Mouse (Mus musculus): ENCODE data around the gene Col11a2. TPM values are rescaled to one million over a fixed set of nuclear protein-coding genes. Genes with fewer than 3 reads are reported as not detected.
A peak's percentile ranks its signal among the peaks of the same experiment; 100 is the strongest.
"Not testable (repeated sequence)": the region's sequence is repeated elsewhere in the genome, so short reads cannot be mapped to it uniquely, and the experiment has no call there.

Gene Col11a2
- polyA plus RNA-seq, 1 experiment from 2014 or later, result 4.4 TPM

GRCm38 (mm10) chr17:34000796-34001195 lies 38.4 kb upstream of the Col11a2 start:
- not testable (repeated sequence) for H3K4me1 ChIP-seq (ENCODE audit: control insufficient read depth, insufficient read depth, low read length); H3K9me3 ChIP-seq (replicated peaks; ENCODE audit: control insufficient read depth, low read length, poor library complexity, severe bottlenecking); H3K4me3 ChIP-seq (ENCODE audit: low read depth, low read length); H3K27ac ChIP-seq (ENCODE audit: low read length); H3K36me3 ChIP-seq (ENCODE audit: control insufficient read depth, insufficient read depth, low read length); H3K4me2 ChIP-seq (ENCODE audit: low read length); H3K9ac ChIP-seq (ENCODE audit: low read depth, low read length); ATAC-seq
- WGBS, result 57% methylated on average over 2 of the region's 2 CpGs
- peaks cover 13% of the 10 kb centered on the region; the same call in 1 of the 2 replicates for H3K27me3 ChIP-seq (ENCODE audit: control insufficient read depth, insufficient read depth, low read depth, low read length)

DNA sequence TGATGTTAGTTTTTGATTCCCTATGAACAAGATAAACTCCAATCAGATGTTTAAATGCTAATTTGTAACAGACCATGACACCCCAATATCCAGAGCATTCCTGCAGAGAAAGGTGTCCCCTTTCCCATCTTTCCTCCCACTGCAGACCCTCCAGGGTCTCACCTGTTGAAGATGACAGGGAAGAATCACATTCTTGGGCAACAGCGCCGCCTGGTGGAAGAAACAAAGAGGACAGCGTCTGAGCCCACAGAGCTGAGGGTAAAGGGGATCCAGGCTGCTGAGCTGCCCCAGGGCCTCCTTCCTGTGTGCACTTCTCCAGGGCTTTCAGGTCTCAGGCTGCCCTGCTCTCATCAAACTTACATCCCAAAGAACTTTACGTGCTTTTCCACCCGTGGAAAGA lies 35.8 kb upstream of the Col11a2 start:
- no peak for ATAC-seq
- WGBS, result 0% methylated on average over 5 of the region's 5 CpGs
- H3K27ac ChIP-seq (ENCODE audit: low read length), result no peak overlapping the region
- H3K27me3 ChIP-seq (ENCODE audit: control insufficient read depth, insufficient read depth, low read depth, low read length), result peaks cover 13% of the 10 kb centered on the region; the same call in 1 of the 2 replicates
- no peaks in the 10 kb centered on the region for H3K9me3 ChIP-seq (replicated peaks; ENCODE audit: control insufficient read depth, low read length, poor library complexity, severe bottlenecking)
- H3K4me2 ChIP-seq (ENCODE audit: low read length), result no peak overlapping the region
- no peak overlapping the region for H3K4me3 ChIP-seq (ENCODE audit: low read depth, low read length)
- peaks cover 4% of the 10 kb centered on the region; the same call in 1 of the 2 replicates for H3K4me1 ChIP-seq (ENCODE audit: control insufficient read depth, insufficient read depth, low read length)
- H3K36me3 ChIP-seq (ENCODE audit: control insufficient read depth, insufficient read depth, low read length), result no peaks in the 10 kb centered on the region
- H3K9ac ChIP-seq (ENCODE audit: low read depth, low read length), result no peak overlapping the region

DNA sequence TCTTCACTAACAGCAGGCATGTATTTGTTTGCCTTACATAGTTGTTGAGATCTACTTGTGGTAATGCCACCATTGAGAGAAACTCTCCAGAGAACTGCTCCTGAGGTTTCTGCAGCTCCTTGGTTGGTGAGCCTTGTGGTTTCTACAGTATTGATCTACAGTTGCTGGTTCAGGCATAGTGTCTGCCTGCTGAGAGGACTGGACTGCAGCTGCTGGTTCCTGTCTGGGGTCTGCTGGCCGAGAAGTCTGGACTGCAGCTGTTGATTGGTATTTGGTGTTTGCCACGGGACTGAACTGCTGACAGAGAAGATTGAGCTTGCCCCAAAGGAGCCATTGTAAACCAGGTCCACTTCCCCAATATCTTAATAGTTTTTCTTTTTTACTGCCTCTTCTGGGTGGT lies 32.7 kb upstream of the Col11a2 start:
- H3K9me3 ChIP-seq (replicated peaks; ENCODE audit: control insufficient read depth, low read length, poor library complexity, severe bottlenecking), result no peaks in the 10 kb centered on the region
- no peak overlapping the region for H3K27ac ChIP-seq (ENCODE audit: low read length)
- H3K36me3 ChIP-seq (ENCODE audit: control insufficient read depth, insufficient read depth, low read length), result no peaks in the 10 kb centered on the region
- no peaks in the 10 kb centered on the region for H3K4me1 ChIP-seq (ENCODE audit: control insufficient read depth, insufficient read depth, low read length)
- H3K9ac ChIP-seq (ENCODE audit: low read depth, low read length), result no peak overlapping the region
- H3K4me3 ChIP-seq (ENCODE audit: low read depth, low read length), result no peak overlapping the region
- H3K4me2 ChIP-seq (ENCODE audit: low read length), result no peak overlapping the region
- WGBS, result 69% methylated on average over 2 of the region's 2 CpGs
- ATAC-seq, result no peak
- no peaks in the 10 kb centered on the region; the same call in 1 of the 2 replicates for H3K27me3 ChIP-seq (ENCODE audit: control insufficient read depth, insufficient read depth, low read depth, low read length)

GRCm38 (mm10) chr17:34010156-34010555 lies 29.1 kb upstream of the Col11a2 start:
- H3K27ac ChIP-seq (ENCODE audit: low read length), result no peak overlapping the region
- H3K4me2 ChIP-seq (ENCODE audit: low read length), result no peak overlapping the region
- no peaks in the 10 kb centered on the region for H3K36me3 ChIP-seq (ENCODE audit: control insufficient read depth, insufficient read depth, low read length)
- no peak overlapping the region for H3K4me3 ChIP-seq (ENCODE audit: low read depth, low read length)
- no peaks in the 10 kb centered on the region for H3K27me3 ChIP-seq (ENCODE audit: control insufficient read depth, insufficient read depth, low read depth, low read length)
- no peaks in the 10 kb centered on the region for H3K4me1 ChIP-seq (ENCODE audit: control insufficient read depth, insufficient read depth, low read length)
- no peaks in the 10 kb centered on the region for H3K9me3 ChIP-seq (replicated peaks; ENCODE audit: control insufficient read depth, low read length, poor library complexity, severe bottlenecking)
- no peak for ATAC-seq
- H3K9ac ChIP-seq (ENCODE audit: low read depth, low read length), result no peak overlapping the region
- 90% methylated on average over 5 of the region's 5 CpGs for WGBS

DNA sequence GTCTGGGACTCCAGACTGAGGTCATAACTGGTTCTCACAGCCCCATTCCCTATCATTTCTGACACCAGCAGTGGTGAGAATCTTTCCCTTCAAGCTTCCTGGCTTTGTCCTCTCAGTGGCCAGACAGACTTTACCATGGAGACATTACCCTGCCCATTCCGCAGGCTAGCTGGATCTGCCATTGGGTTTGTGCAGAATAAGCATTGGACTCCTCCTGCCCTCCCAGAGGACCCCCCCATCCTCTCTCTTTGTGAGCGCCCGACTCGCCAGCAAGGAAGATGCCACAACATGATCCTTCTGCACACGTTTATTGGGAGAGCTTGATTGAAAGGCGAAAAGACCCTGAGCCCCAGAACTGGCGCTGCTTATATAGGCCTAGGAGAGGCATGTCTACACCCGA lies 25.8 kb upstream of the Col11a2 start:
- Histone ChIP-seq H3K4me1 (ENCODE audit: control insufficient read depth, insufficient read depth, low read length) (no peaks in the 10 kb centered on the region), H3K27ac (ENCODE audit: low read length) (no peak overlapping the region), H3K9ac (ENCODE audit: low read depth, low read length) (no peak overlapping the region), H3K4me2 (ENCODE audit: low read length) (no peak overlapping the region), H3K36me3 (ENCODE audit: control insufficient read depth, insufficient read depth, low read length) (no peaks in the 10 kb centered on the region), H3K27me3 (ENCODE audit: control insufficient read depth, insufficient read depth, low read depth, low read length) (no peaks in the 10 kb centered on the region), H3K9me3 (replicated peaks; ENCODE audit: control insufficient read depth, low read length, poor library complexity, severe bottlenecking) (no peaks in the 10 kb centered on the region), H3K4me3 (ENCODE audit: low read depth, low read length) (no peak overlapping the region)
- ATAC-seq, result no peak
- 93% methylated on average over 8 of the region's 8 CpGs for WGBS

- no peak overlapping the region for H3K9ac ChIP-seq (ENCODE audit: low read depth, low read length)
- no peak for ATAC-seq
These were observed 17.5 kb upstream of the Col11a2 start for GRCm38 (mm10) chr17:34021539-34022413.

DNA sequence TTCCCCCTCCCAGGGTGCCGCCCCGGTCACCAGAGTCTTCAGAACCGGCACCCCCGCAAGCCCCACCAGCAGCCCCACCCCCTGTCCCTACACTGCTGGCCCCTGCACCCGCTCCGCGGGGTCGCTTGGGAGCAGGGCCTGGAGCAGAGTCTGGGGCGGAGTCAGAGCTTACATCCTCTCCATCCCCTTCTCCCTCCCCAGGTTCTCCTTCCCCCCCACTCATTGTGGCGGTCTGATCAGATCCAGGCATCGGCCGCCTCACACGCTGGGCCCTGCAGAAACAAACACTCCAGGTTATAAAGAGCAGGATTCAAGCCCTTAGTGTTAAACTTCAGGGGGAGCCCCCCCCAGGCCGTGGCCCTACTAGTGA lies 16.8 kb upstream of the Col11a2 start:
- Histone ChIP-seq H3K9ac (ENCODE audit: low read depth, low read length) (no peak overlapping the region), H3K4me2 (ENCODE audit: low read length) (no peak overlapping the region), H3K27ac (ENCODE audit: low read length) (no peak overlapping the region), H3K4me3 (ENCODE audit: low read depth, low read length) (no peak overlapping the region), H3K27me3 (ENCODE audit: control insufficient read depth, insufficient read depth, low read depth, low read length) (no peaks in the 10 kb centered on the region), H3K36me3 (ENCODE audit: control insufficient read depth, insufficient read depth, low read length) (peaks cover 9% of the 10 kb centered on the region; the same call in 1 of the 2 replicates), H3K9me3 (replicated peaks; ENCODE audit: control insufficient read depth, low read length, poor library complexity, severe bottlenecking) (no peaks in the 10 kb centered on the region), H3K4me1 (ENCODE audit: control insufficient read depth, insufficient read depth, low read length) (peaks cover 32% of the 10 kb centered on the region)
- ATAC-seq, result no peak
- WGBS, result 92% methylated on average over 13 of the region's 14 CpGs

More at GRCm38 (mm10) chr17:34021539-34022413, 17.5 kb upstream of the Col11a2 start:
- H3K4me2 ChIP-seq (ENCODE audit: low read length), result no peak overlapping the region
- H3K4me1 ChIP-seq (ENCODE audit: control insufficient read depth, insufficient read depth, low read length), result peaks cover 26% of the 10 kb centered on the region
- WGBS, result 96% methylated on average over 23 of the region's 23 CpGs
- H3K4me3 ChIP-seq (ENCODE audit: low read depth, low read length), result no peak overlapping the region
- no peak overlapping the region for H3K27ac ChIP-seq (ENCODE audit: low read length)
- H3K36me3 ChIP-seq (ENCODE audit: control insufficient read depth, insufficient read depth, low read length), result peaks cover 9% of the 10 kb centered on the region; the same call in 1 of the 2 replicates
- no peaks in the 10 kb centered on the region for H3K27me3 ChIP-seq (ENCODE audit: control insufficient read depth, insufficient read depth, low read depth, low read length)
- H3K9me3 ChIP-seq (replicated peaks; ENCODE audit: control insufficient read depth, low read length, poor library complexity, severe bottlenecking), result no peaks in the 10 kb centered on the region

DNA sequence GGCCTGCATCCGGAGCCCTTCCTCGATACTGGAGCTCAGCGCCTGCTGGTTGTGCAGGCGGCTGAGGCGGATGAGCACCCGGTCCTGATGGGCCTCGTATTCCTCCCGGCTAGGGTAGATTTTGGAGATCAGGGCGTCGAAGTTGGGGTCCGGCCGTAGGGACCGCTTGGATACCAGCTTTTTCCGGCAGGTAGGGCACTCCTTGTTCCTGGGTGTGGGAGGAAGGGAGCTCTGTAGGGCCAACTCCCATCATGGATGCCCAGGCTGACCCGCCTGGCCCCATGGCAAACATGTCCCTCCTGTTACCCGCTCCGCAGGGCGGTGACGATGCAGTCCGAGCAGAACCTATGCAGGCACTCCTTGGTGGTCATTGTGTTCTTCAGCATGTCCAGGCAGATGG lies 16.2 kb upstream of the Col11a2 start:
- Histone ChIP-seq H3K27ac (ENCODE audit: low read length) (no peak overlapping the region), H3K4me3 (ENCODE audit: low read depth, low read length) (no peak overlapping the region), H3K36me3 (ENCODE audit: control insufficient read depth, insufficient read depth, low read length) (peaks cover 9% of the 10 kb centered on the region; the same call in 1 of the 2 replicates), H3K4me1 (ENCODE audit: control insufficient read depth, insufficient read depth, low read length) (peaks cover 33% of the 10 kb centered on the region), H3K4me2 (ENCODE audit: low read length) (no peak overlapping the region; the same call in 1 of the 2 replicates), H3K9me3 (replicated peaks; ENCODE audit: control insufficient read depth, low read length, poor library complexity, severe bottlenecking) (no peaks in the 10 kb centered on the region), H3K27me3 (ENCODE audit: control insufficient read depth, insufficient read depth, low read depth, low read length) (no peaks in the 10 kb centered on the region), H3K9ac (ENCODE audit: low read depth, low read length) (no peak overlapping the region)
- ATAC-seq, result no peak
- 97% methylated on average over 20 of the region's 20 CpGs for WGBS

GRCm38 (mm10) chr17:34023678-34024077 lies 15.6 kb upstream of the Col11a2 start:
- Histone ChIP-seq H3K9ac (ENCODE audit: low read depth, low read length) (peak overlapping the region; percentile 92), H3K4me1 (ENCODE audit: control insufficient read depth, insufficient read depth, low read length) (peaks cover 39% of the 10 kb centered on the region), H3K27ac (ENCODE audit: low read length) (peak overlapping the region; percentile 99), H3K4me2 (ENCODE audit: low read length) (peak overlapping the region; percentile 97), H3K9me3 (replicated peaks; ENCODE audit: control insufficient read depth, low read length, poor library complexity, severe bottlenecking) (no peaks in the 10 kb centered on the region), H3K36me3 (ENCODE audit: control insufficient read depth, insufficient read depth, low read length) (peaks cover 11% of the 10 kb centered on the region), H3K27me3 (ENCODE audit: control insufficient read depth, insufficient read depth, low read depth, low read length) (no peaks in the 10 kb centered on the region), H3K4me3 (ENCODE audit: low read depth, low read length) (peak overlapping the region; percentile 92)
- no peak for ATAC-seq
- 56% methylated on average over 9 of the region's 9 CpGs for WGBS
